Mouse (Mus musculus) C3H10T1/2 (cell line): Measurements from ENCODE around the gene Dync1i1. TPM values are rescaled to one million over a fixed set of nuclear protein-coding genes. Genes with fewer than 3 reads are reported as not detected.

Source experiments
- polyA plus RNA-seq, 2 experiments: library from polyadenylated mRNA; unstranded; fragments of >200 nt; fragmentation: generic; extraction: Trizol; gene quantifications; one replicate each; pipeline ENCODE4 v1.2.1; 2012; ENCODE audit warnings: missing spikeins in 2 of 2

Gene Dync1i1
- not detected for polyA plus RNA-seq

GRCm38 (mm10) chr6:5725611-5726236, at the start of gene Dync1i1:
Dync1i1 (plus strand) TSS chr6:5725639.

Other genes with a start within 250 kb of the Dync1i1 start
- 1 to 10 TPM in 1 of 2 experiments, under 1 TPM in 1; 0.74 to 8.2 TPM for gene Pdk4, start 229.3 kb upstream of the Dync1i1 start, polyA plus RNA-seq